Mouse (Mus musculus) cerebellum, postnatal 14 days (tissue): ENCODE measurements around the gene Gm49318.
A peak's percentile ranks its signal among the peaks of the same experiment; 100 is the strongest.

Source experiments
- DNase-seq, 2 experiments: peaks; one replicate each; pipeline ENCODE4 v3.0.0; 2021; ENCODE audit warnings: mixed read lengths in 2 of 2

Gene Gm49318

GRCm38 (mm10) chr9:22030386-22030785 lies 40.7 kb downstream of the Gm49318 start:
- no peak for DNase-seq

- no peak for DNase-seq
Measured at GRCm38 (mm10) chr9:22028467-22028866, 42.6 kb downstream of the Gm49318 start.

DNA sequence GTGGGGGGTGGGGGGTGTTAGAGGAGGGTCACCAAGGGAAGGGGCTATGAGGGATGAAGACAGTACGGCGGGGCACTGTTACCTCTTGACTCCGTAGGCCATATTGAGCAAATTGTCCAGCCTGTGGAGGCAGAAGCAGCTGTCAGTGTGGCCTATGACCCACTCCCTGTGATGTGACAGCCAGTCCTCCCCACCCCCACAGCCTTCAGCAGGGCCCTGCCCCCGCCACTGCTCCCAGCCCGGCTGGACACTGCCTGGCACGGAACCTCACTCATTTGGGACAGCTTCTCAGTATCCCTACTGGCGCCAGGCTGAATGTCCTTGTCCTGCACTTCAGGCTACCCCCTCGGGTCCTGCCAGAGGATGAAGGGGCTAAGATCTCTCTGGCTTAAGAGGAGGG lies 46.5 kb downstream of the Gm49318 start:
- DNase-seq: no peak

GRCm38 (mm10) chr9:22017208-22017825 lies 53.7 kb downstream of the Gm49318 start:
- DNase-seq: peak; percentile 71 to 83

- DNase-seq: peak in 1 of 2 experiments; percentile 41
Measured at GRCm38 (mm10) chr9:22016245-22016644, 54.8 kb downstream of the Gm49318 start.

DNA sequence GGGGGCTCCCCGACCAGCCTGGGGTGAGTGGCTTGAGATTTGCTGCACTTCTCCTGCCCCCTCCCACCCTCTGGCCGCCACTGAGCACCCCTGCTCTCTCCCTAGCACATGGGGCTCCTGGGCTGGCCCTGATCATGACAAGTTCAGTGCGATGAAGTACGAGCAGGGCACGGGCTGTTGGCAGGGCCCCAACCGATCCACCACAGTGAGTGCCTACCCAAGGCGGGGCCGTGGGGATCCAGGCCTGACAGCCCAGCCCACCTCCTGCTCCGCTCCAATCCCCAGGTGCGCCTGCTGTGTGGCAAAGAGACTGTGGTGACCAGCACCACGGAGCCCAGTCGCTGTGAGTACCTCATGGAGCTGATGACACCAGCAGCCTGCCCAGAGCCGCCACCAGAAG lies 58.3 kb downstream of the Gm49318 start:
- peak; percentile 41 to 61 for DNase-seq

DNA sequence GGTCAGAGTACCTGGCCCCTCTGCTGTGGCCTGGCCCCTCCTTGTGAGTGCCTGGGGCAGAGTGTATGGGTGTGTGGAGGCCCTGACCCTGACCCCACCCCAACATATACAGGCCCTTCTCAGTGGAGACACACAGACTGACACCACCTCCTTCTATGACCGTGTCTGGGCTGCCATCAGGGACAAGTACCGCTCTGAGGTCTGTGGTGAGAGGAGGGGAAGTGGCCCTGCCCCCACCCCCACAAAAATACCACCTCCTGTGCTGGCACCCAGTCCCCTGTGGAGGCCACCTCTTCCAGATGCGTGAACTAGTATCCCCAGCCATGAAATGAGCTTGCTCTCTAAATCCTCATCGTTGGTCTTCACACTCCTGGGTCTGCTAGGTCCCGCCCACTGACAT lies 60.0 kb downstream of the Gm49318 start:
- DNase-seq: no peak

- DNase-seq: no peak
Measured at GRCm38 (mm10) chr9:22004546-22004945, 66.5 kb downstream of the Gm49318 start.

GRCm38 (mm10) chr9:22003163-22003554 lies 67.9 kb downstream of the Gm49318 start:
- no peak for DNase-seq

- DNase-seq: peak; percentile 99
Measured at GRCm38 (mm10) chr9:22002194-22003162, 68.6 kb downstream of the Gm49318 start, which contains the start of the genes Ccdc151 and Prkcsh. Gene Ccdc151 (minus strand): TSS chr9:22002634. Gene Prkcsh (plus strand): TSS chr9:22002806.

- no peak for DNase-seq
Measured at GRCm38 (mm10) chr9:22001633-22002032, 69.4 kb downstream of the Gm49318 start.

DNA sequence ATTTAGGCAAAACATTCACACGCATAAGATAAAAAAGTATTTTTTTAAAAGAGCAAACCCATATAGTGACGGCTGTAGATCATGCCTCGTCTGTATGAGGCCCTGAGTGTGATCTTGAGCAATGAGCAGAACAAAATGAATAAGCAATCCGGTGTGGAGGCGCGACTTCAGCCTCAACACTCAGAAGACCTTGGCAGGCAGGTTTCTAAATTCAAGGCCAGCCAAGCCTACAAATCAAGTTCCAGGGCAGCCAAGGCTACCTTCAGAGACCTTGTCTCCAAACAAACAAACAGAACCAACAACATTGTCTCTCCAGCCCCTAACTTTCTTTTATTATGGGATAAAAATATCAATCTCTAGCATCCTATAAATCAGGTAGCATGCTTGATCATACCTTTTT lies 70.8 kb downstream of the Gm49318 start:
- DNase-seq: no peak

DNA sequence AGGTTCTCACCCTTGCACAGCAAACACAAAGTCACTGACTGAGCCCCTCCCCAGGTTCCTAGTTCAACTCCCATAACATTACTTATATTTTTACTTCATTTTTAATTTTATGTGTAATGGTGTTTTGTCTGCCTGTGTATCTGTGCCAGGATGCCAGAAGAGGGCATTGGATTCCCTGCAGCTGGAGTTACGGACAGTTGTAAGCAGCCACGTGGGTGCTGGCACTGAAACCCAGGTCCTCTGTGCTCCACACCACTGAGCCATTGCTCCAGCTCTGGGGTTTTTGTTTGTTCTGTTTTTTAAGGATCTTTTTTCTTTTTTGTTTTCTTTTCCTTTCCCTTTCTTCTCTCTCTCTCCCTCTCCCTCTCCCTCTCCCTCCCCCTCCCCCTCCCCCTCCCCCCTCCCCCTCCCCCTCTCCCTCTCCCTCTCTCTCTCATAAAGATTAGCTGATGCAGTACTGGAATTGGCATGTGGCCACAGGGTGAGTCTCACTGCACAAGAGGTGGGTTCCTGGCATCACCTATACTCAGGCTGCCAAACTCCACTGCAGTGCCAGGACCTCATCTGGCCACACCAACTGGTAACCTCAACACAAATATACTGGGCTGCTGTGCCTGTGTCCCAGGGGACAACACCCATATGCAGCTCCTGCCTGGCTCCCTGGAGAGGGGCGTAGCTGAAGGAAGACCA lies 74.7 kb downstream of the Gm49318 start:
- peak in 1 of 2 experiments; percentile 45 for DNase-seq

GRCm38 (mm10) chr9:21992227-21992626 lies 78.8 kb downstream of the Gm49318 start:
- DNase-seq: no peak

DNA sequence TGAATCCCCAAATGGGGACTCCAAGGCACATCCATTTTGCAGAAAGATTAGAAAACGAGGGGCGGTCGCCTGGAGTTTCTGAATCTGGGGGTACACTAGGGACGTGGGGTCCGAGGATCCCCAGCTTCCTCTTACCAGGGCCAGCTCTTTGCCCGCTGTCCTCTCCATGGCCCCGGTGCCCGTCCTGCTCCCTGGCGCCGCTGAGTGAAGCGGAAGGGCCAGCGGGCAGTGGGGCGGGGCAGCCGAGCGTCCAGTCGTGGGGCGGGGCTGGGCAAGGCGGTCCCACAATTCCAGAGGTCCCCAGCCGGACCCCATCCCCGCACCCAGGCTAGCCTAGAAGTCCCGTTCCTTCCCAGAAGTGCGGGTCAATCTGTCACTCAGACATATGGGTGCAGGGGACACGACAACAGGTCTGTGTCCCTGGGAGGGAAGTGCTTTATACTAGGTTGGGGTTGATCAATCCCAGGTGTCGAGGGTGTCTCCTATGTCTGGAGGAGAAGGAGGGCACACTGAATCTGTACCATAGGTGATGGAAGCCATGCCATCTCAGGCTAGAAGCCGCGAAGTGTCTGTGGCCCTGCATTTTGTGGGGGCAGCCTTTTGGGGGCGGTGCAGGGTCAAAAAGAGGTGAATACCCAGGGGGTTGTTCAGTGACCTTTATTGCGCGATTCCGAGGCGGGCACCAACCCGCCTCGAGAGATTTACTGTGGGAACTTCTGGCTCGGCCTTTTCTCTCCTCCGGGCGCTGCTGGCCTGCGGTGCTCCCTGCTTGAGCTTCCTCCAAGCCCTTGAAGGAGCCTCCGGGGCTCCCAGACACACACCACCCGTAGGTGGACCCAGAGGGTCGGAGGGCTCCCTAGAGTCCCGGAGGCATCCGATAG lies 81.6 kb downstream of the Gm49318 start, which contains the start of gene Rgl3:
Rgl3 (minus strand) TSS at position 217 of the 881 bp plus-strand sequence.
- peak; percentile 71 to 79 for DNase-seq

GRCm38 (mm10) chr9:21988421-21989101 lies 82.5 kb downstream of the Gm49318 start:
- peak; percentile 73 to 79 for DNase-seq

DNA sequence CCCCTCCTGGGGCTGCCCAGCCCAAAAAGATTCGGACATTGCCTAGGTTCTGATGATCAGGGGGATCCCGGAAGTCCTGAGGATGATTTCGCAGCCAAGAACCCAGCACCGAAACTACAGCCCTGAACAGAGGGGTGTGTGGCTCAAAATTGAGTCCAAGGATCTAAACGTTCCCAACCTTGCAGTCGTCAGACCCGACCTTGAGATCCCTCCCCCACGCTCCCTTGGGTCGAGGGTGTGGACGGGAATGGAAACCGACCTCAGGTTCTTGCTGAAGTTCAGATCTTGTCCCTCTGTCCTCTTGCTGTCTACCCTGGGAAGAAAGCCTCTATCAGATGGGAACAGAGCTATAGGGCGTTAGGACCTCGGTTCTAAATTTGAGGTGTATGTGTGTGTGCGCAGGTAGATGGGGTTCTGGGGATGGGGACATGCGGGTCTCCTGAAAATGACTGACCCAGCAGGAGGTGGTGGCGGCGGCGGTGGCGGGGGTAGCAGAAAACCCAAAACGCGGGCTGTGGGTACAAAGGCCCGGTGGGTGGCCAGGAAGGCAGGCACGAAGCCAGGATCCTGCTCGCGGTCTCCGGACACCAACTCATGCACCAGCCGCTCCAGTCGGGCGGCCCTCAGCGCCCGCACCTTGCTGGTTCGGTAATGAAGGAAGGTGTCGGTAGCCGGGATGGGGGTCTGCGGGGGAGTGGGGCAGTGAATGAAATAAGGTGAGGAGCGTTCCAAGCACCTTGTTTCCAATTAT lies 83.3 kb downstream of the Gm49318 start:
- DNase-seq: peak; percentile 81 to 82
